Mouse (Mus musculus): Measurements from ENCODE around the gene Adgrl3.

DNA sequence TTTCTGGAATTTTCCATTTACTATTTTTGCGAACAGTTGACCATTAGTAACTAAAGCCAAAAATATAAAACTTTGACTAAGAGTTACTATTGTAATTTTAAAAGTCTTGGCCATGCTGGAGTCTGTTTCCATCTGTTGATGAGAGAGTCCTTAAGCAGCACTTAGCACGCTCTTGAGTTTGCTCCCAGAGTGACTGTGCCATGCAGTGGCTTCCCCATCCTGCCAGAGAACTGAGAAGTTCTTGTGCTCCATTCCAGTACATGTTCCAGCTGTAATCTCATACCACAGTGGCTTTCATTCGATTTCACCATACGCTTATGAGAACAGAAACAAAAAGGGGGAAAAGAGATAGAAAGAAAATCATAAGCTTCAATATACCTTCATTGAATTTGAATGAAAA, 502.8 kb downstream of the Adgrl3 start:
- no peak for TF ChIP-seq CTCF (IDR thresholded peaks at IDR 0.05; ENCODE audit: control insufficient read depth, insufficient read depth, insufficient read length)
- TF ChIP-seq USF1 (IDR thresholded peaks at IDR 0.05; ENCODE audit: low read depth), result no peak
- TF ChIP-seq MYOD1 (IDR thresholded peaks at IDR 0.05; ENCODE audit: control insufficient read depth, insufficient read length, low read depth), result no peak
